9 mouse cellular contexts compared by ENCODE assay signal in genomic region chr7:141361510-141361909, GRCm38 (mm10). TPM values are rescaled to one million over a fixed set of nuclear protein-coding genes. Genes with fewer than 3 reads are reported as not detected.
DNase-seq lines count a peak whose midpoint lies in the region; ATAC-seq and TF ChIP-seq lines count a peak whose summit lies in the region.
"Had no signal": no experiment of that assay in that cellular context is flagged by ENCODE, and none has a peak within 500 bp of the region (broad histone marks: within the 10 kb centered on the region; RNA-seq: fewer than 3 reads in every experiment).

No protein-coding gene starts in this region.

- H3K4me1 ChIP-seq in ES-Bruce4 (ENCODE audit: control insufficient read depth, insufficient read depth, low read length) = peaks cover under 1% of the 10 kb centered on the region
- H3K4me1 ChIP-seq in lung, embryonic 16.5 days (replicated peaks; ENCODE audit: control insufficient read depth, insufficient read depth, low read length) = peaks cover 5% of the 10 kb centered on the region

- no peaks in the 10 kb centered on the region for H3K9me3 ChIP-seq in ES-Bruce4 (replicated peaks; ENCODE audit: control insufficient read depth, insufficient read depth, low read length, poor library complexity, severe bottlenecking)
- no peaks in the 10 kb centered on the region for H3K9me3 ChIP-seq in lung, embryonic 16.5 days (ENCODE audit: control insufficient read depth, low read length)

- peak overlapping the region; percentile 40 for H3K4me2 ChIP-seq in lung, embryonic 16.5 days (ENCODE audit: low read depth, low read length)

- no peak for ATAC-seq in CD4-positive, CD25-positive, alpha-beta regulatory T cell, adult 4 months
- ATAC-seq in inflammation-experienced regulatory T-cells, adult 6 months = peak; percentile 28
- ATAC-seq in lung, embryonic 16.5 days (ENCODE audit: low read depth) = peak; percentile 86

- H3K36me3 ChIP-seq in ES-Bruce4 (ENCODE audit: control insufficient read depth, insufficient read depth, low read length, poor library complexity, severe bottlenecking) = no peaks in the 10 kb centered on the region
- H3K36me3 ChIP-seq in lung, embryonic 16.5 days (ENCODE audit: control insufficient read depth, insufficient read depth, low read length) = no peaks in the 10 kb centered on the region

- H3K27ac ChIP-seq in ES-Bruce4 (ENCODE audit: insufficient read depth, low read length) = no peak overlapping the region
- no peak overlapping the region for H3K27ac ChIP-seq in lung, embryonic 16.5 days (ENCODE audit: low read length)
- H3K27ac ChIP-seq: macrophage had no signal

- no peak overlapping the region for H3K9ac ChIP-seq in ES-Bruce4 (ENCODE audit: low read depth, poor library complexity, severe bottlenecking)
- H3K9ac ChIP-seq in lung, embryonic 16.5 days (ENCODE audit: low read length) = peak overlapping the region; percentile 26; the same call in 1 of the 2 replicates

- TF ChIP-seq CTCF in ES-Bruce4 (IDR thresholded peaks at IDR 0.05; ENCODE audit: low read depth, low read length) = no peak

- DNase-seq in CD4-positive, CD25-positive, alpha-beta regulatory T cell, adult 2 months (ENCODE audit: low read depth, low spot score) = peak; percentile 54
- peak; percentile 59 for DNase-seq in thymus, postnatal 4 days
- DNase-seq in layer of hippocampus, adult 9-10 months (ENCODE audit: low spot score) = no peak
- no peak for DNase-seq in layer of hippocampus, adult 8-10 months (ENCODE audit: low spot score in 2 of 2)

- no peaks in the 10 kb centered on the region for H3K27me3 ChIP-seq in ES-Bruce4 (ENCODE audit: control insufficient read depth, insufficient read depth, low read length, poor library complexity, severe bottlenecking)
- H3K27me3 ChIP-seq in lung, embryonic 16.5 days (ENCODE audit: control insufficient read depth, insufficient read depth, low read depth, low read length) = peaks cover 3% of the 10 kb centered on the region; the same call in 1 of the 2 replicates

- TF ChIP-seq EP300 in ES-Bruce4 (IDR thresholded peaks at IDR 0.05; ENCODE audit: insufficient read depth, low read depth, low read length) = no peak

- peak overlapping the region; percentile 33 for H3K4me3 ChIP-seq in ES-Bruce4 (ENCODE audit: low read depth, low read length)
- H3K4me3 ChIP-seq in lung, embryonic 16.5 days (ENCODE audit: low read length) = 0 out of 2 replicates have a peak overlapping the region, but pooled peaks have one; percentile 6

- 11% methylated on average over 24 of the region's 24 CpGs for WGBS in lung, embryonic 16.5 days

- TF ChIP-seq POLR2A in ES-Bruce4 (IDR thresholded peaks at IDR 0.05; ENCODE audit: insufficient read depth, low read length) = no peak

RNA-seq across cellular contexts. Expression of gene Eps8l2, which starts 22.8 kb away (rescaled TPM):
- not detected for polyA plus RNA-seq in CD4-positive, CD25-positive, alpha-beta regulatory T cell, adult 4 months (2017; shearing (Covaris generic))
- 39.8 and 46.0 TPM in 2 replicates for polyA plus RNA-seq in ES-Bruce4 (2011; ENCODE audit: insufficient read depth, insufficient read length, low read depth, missing spikeins)
- polyA plus RNA-seq in inflammation-experienced regulatory T-cells, adult 6 months (2017; shearing (Covaris generic)) = not detected
- polyA plus RNA-seq in lung, embryonic 16.5 days (2015; fragmentation: Nextera tagmentation; extraction: Ambion mirVana) = 37.4 and 42.6 TPM in 2 replicates
- 1 to 10 TPM; 3.6 to 7.2 (median 6.4) TPM for total RNA-seq in layer of hippocampus, adult 8-10 months (2022)
- polyA plus RNA-seq: macrophage had no signal

RNA-seq across cellular contexts. Expression of gene Taldo1, which starts 30.5 kb away (rescaled TPM):
- 100 to 1,000 TPM; 309 to 337 TPM for polyA plus RNA-seq in CD4-positive, CD25-positive, alpha-beta regulatory T cell, adult 4 months (2017; shearing (Covaris generic))
- 210 and 226 TPM in 2 replicates for polyA plus RNA-seq in ES-Bruce4 (2011; ENCODE audit: insufficient read depth, insufficient read length, low read depth, missing spikeins)
- 100 to 1,000 TPM; 271 to 329 (median 303) TPM for polyA plus RNA-seq in inflammation-experienced regulatory T-cells, adult 6 months (2017; shearing (Covaris generic))
- polyA plus RNA-seq in lung, embryonic 16.5 days (2015; fragmentation: Nextera tagmentation; extraction: Ambion mirVana) = 279 and 283 TPM in 2 replicates
- total RNA-seq in layer of hippocampus, adult 8-10 months (2022) = 100 to 1,000 TPM; 107 to 127 (median 116) TPM

RNA-seq across cellular contexts. Expression of gene Tmem80, which starts 34.0 kb away (rescaled TPM):
- polyA plus RNA-seq in CD4-positive, CD25-positive, alpha-beta regulatory T cell, adult 4 months (2017; shearing (Covaris generic)) = 10 to 100 TPM; 28.5 to 52.5 TPM
- polyA plus RNA-seq in ES-Bruce4 (2011; ENCODE audit: insufficient read depth, insufficient read length, low read depth, missing spikeins) = 7.0 and 8.2 TPM in 2 replicates
- 10 to 100 TPM; 27.1 to 41.1 (median 39.1) TPM for polyA plus RNA-seq in inflammation-experienced regulatory T-cells, adult 6 months (2017; shearing (Covaris generic))
- 45.1 and 50.2 TPM in 2 replicates for polyA plus RNA-seq in lung, embryonic 16.5 days (2015; fragmentation: Nextera tagmentation; extraction: Ambion mirVana)
- 10 to 100 TPM; 32.4 to 36.5 (median 34.7) TPM for total RNA-seq in layer of hippocampus, adult 8-10 months (2022)

RNA-seq across cellular contexts. Expression of gene Deaf1, which starts 34.0 kb away (rescaled TPM):
- polyA plus RNA-seq in CD4-positive, CD25-positive, alpha-beta regulatory T cell, adult 4 months (2017; shearing (Covaris generic)) = 10 to 100 TPM; 24.5 to 29.1 TPM
- 79.2 and 79.4 TPM in 2 replicates for polyA plus RNA-seq in ES-Bruce4 (2011; ENCODE audit: insufficient read depth, insufficient read length, low read depth, missing spikeins)
- polyA plus RNA-seq in inflammation-experienced regulatory T-cells, adult 6 months (2017; shearing (Covaris generic)) = 10 to 100 TPM; 17.6 to 37.9 (median 34.6) TPM
- 52.7 and 53.6 TPM in 2 replicates for polyA plus RNA-seq in lung, embryonic 16.5 days (2015; fragmentation: Nextera tagmentation; extraction: Ambion mirVana)
- 10 to 100 TPM; 67.9 to 84.7 (median 78.5) TPM for total RNA-seq in layer of hippocampus, adult 8-10 months (2022)

RNA-seq across cellular contexts. Expression of gene Gatd1, which starts 52.4 kb away (rescaled TPM):
- polyA plus RNA-seq in CD4-positive, CD25-positive, alpha-beta regulatory T cell, adult 4 months (2017; shearing (Covaris generic)) = 100 to 1,000 TPM; 106 to 109 TPM
- 36.7 and 45.4 TPM in 2 replicates for polyA plus RNA-seq in ES-Bruce4 (2011; ENCODE audit: insufficient read depth, insufficient read length, low read depth, missing spikeins)
- polyA plus RNA-seq in inflammation-experienced regulatory T-cells, adult 6 months (2017; shearing (Covaris generic)) = 100 to 1,000 TPM in 1 of 3 experiments, 10 to 100 TPM in 2; 70.1 to 108 (median 91.4) TPM
- 54.0 and 57.0 TPM in 2 replicates for polyA plus RNA-seq in lung, embryonic 16.5 days (2015; fragmentation: Nextera tagmentation; extraction: Ambion mirVana)
- 10 to 100 TPM; 36.8 to 41.3 (median 38.6) TPM for total RNA-seq in layer of hippocampus, adult 8-10 months (2022)

Comparison
In these comparisons a context has a peak if more than half of its experiments do, and no peak if none do; other contexts are left out.
1. DNase-seq: peak in CD4-positive, CD25-positive, alpha-beta regulatory T cell, adult 2 months (single experiment) and thymus, postnatal 4 days (single experiment); none in layer of hippocampus, adult 9-10 months (single experiment) and layer of hippocampus, adult 8-10 months (0 of 2).
2. RNA of gene Eps8l2, which starts 22.8 kb away (polyA plus RNA-seq): 39.8 to 46.0 TPM in ES-Bruce4 and 37.4 to 42.6 TPM in lung, embryonic 16.5 days; not detected in CD4-positive, CD25-positive, alpha-beta regulatory T cell, adult 4 months and not detected in inflammation-experienced regulatory T-cells, adult 6 months; every median in the first group is over 10 times any median in the second.